Mouse (Mus musculus) inflammation-experienced regulatory T-cells, adult 6 months (primary cell): Measurements from ENCODE around the gene Ccdc115. TPM values are rescaled to one million over a fixed set of nuclear protein-coding genes. Genes with fewer than 3 reads are reported as not detected.
"Not testable (repeated sequence)": the region's sequence is repeated elsewhere in the genome, so short reads cannot be mapped to it uniquely, and the experiment has no call there.

Experiments used
- ATAC-seq: one replicate; pipeline ENCODE4 v1.8.0; 2017
- polyA plus RNA-seq, 3 experiments: library from polyadenylated mRNA; unstranded; fragments of 100-300 nt; shearing (Covaris generic); gene quantifications; one replicate each; pipeline ENCODE4 v1.2.1; 2017

The Ccdc115 gene
- polyA plus RNA-seq, 3 experiments from 2014 or later = 31.8 to 43.9 (median 37.2) TPM

GRCm38 (mm10) chr1:34438381-34439051 is 956 bp downstream of the Ccdc115 start:
- ATAC-seq = no peak

GRCm38 (mm10) chr1:34437366-34437765 is 2.1 kb downstream of the Ccdc115 start:
- not testable (repeated sequence) for ATAC-seq

- no peak for ATAC-seq
These were observed 3.1 kb downstream of the Ccdc115 start for GRCm38 (mm10) chr1:34436374-34436773.

- ATAC-seq = no peak
These were observed 3.9 kb downstream of the Ccdc115 start for GRCm38 (mm10) chr1:34435371-34436120.

- ATAC-seq = peak; percentile 22
These were observed 4.8 kb downstream of the Ccdc115 start for GRCm38 (mm10) chr1:34434660-34435160.

GRCm38 (mm10) chr1:34433891-34434521 is 5.5 kb downstream of the Ccdc115 start:
- ATAC-seq = peak; percentile 54

GRCm38 (mm10) chr1:34432776-34433481 is 6.5 kb downstream of the Ccdc115 start:
- ATAC-seq = peak; percentile 66

GRCm38 (mm10) chr1:34432411-34432775 is 7.1 kb downstream of the Ccdc115 start:
- ATAC-seq = no peak

- no peak for ATAC-seq
These were observed 8.0 kb downstream of the Ccdc115 start for GRCm38 (mm10) chr1:34431431-34431830.

GRCm38 (mm10) chr1:34430981-34431380 is 8.5 kb downstream of the Ccdc115 start:
- ATAC-seq = no peak

- no peak for ATAC-seq
These were observed 10.2 kb downstream of the Ccdc115 start for GRCm38 (mm10) chr1:34429281-34429680.

- no peak for ATAC-seq
These were observed 11.0 kb downstream of the Ccdc115 start for GRCm38 (mm10) chr1:34428466-34428865.

- no peak for ATAC-seq
These were observed 40.1 kb downstream of the Ccdc115 start for GRCm38 (mm10) chr1:34399182-34399953.

GRCm38 (mm10) chr1:34396321-34396720 is 43.2 kb downstream of the Ccdc115 start:
- no peak for ATAC-seq

GRCm38 (mm10) chr1:34389234-34389891 is 50.1 kb downstream of the Ccdc115 start:
- peak; percentile 35 for ATAC-seq

- no peak for ATAC-seq
These were observed 50.6 kb downstream of the Ccdc115 start for GRCm38 (mm10) chr1:34388849-34389233.

- no peak for ATAC-seq
These were observed 51.8 kb downstream of the Ccdc115 start for GRCm38 (mm10) chr1:34387346-34388327.
